Mouse (Mus musculus): ENCODE data around the gene 1600015I10Rik.
A peak's percentile ranks its signal among the peaks of the same experiment; 100 is the strongest.
"Not testable (repeated sequence)": the region's sequence is repeated elsewhere in the genome, so short reads cannot be mapped to it uniquely, and the experiment has no call there.

Gene 1600015I10Rik

GRCm38 (mm10) chr6:48929595-48929994, at the start of gene 1600015I10Rik:
Gene 1600015I10Rik (plus strand): TSS chr6:48929895.
- DNase-seq = no peak

GRCm38 (mm10) chr6:48894203-48894602, 35.5 kb upstream of the 1600015I10Rik start:
- no peak for DNase-seq

GRCm38 (mm10) chr6:48894938-48895818, 34.5 kb upstream of the 1600015I10Rik start:
- no peak for DNase-seq

- DNase-seq = no peak
These were observed 33.8 kb upstream of the 1600015I10Rik start for GRCm38 (mm10) chr6:48895941-48896340.

GRCm38 (mm10) chr6:48896956-48897355, 32.7 kb upstream of the 1600015I10Rik start:
- no peak for DNase-seq

- DNase-seq = not testable (repeated sequence)
These were observed 28.4 kb upstream of the 1600015I10Rik start for GRCm38 (mm10) chr6:48901316-48901715.

GRCm38 (mm10) chr6:48902511-48903406, 26.9 kb upstream of the 1600015I10Rik start:
- no peak for DNase-seq

GRCm38 (mm10) chr6:48903437-48903836, 26.3 kb upstream of the 1600015I10Rik start:
- DNase-seq = no peak

- no peak for DNase-seq
These were observed 24.1 kb upstream of the 1600015I10Rik start for GRCm38 (mm10) chr6:48905606-48906005.

GRCm38 (mm10) chr6:48906371-48906770, 23.3 kb upstream of the 1600015I10Rik start:
- no peak for DNase-seq

- DNase-seq = no peak
These were observed 20.5 kb upstream of the 1600015I10Rik start for GRCm38 (mm10) chr6:48909229-48909628.

- DNase-seq = peak; percentile 59 to 66
These were observed 17.7 kb upstream of the 1600015I10Rik start for GRCm38 (mm10) chr6:48912033-48912432.

GRCm38 (mm10) chr6:48913587-48913986, 16.1 kb upstream of the 1600015I10Rik start:
- DNase-seq = no peak

GRCm38 (mm10) chr6:48949596-48949995, 19.9 kb downstream of the 1600015I10Rik start:
- DNase-seq = no peak

GRCm38 (mm10) chr6:48950676-48951075, 21.0 kb downstream of the 1600015I10Rik start:
- no peak for DNase-seq

- DNase-seq = no peak
These were observed 21.9 kb downstream of the 1600015I10Rik start for GRCm38 (mm10) chr6:48951630-48952029.

- DNase-seq = no peak
These were observed 23.5 kb downstream of the 1600015I10Rik start for GRCm38 (mm10) chr6:48953220-48953619.

- DNase-seq = no peak
These were observed 24.5 kb downstream of the 1600015I10Rik start for GRCm38 (mm10) chr6:48954211-48954610.

GRCm38 (mm10) chr6:48954946-48955345, 25.3 kb downstream of the 1600015I10Rik start:
- DNase-seq = peak; percentile 27 to 46

- no peak for DNase-seq
These were observed 27.1 kb downstream of the 1600015I10Rik start for GRCm38 (mm10) chr6:48956785-48957184.

- no peak for DNase-seq
These were observed 28.4 kb downstream of the 1600015I10Rik start for GRCm38 (mm10) chr6:48958053-48958452.

- DNase-seq = not testable (repeated sequence)
These were observed 29.5 kb downstream of the 1600015I10Rik start for GRCm38 (mm10) chr6:48959151-48959550.

GRCm38 (mm10) chr6:48966696-48967095, 37.0 kb downstream of the 1600015I10Rik start:
- DNase-seq = not testable (repeated sequence)

All from B cell, adult 2 months (primary cell).